In genomic region chr13:106941211-106941976, GRCm38 (mm10) we compare ENCODE assay signal across 9 mouse cellular contexts. TPM values are rescaled to one million over a fixed set of nuclear protein-coding genes. Genes with fewer than 3 reads are reported as not detected.
DNase-seq lines count a peak whose midpoint lies in the region; ATAC-seq lines count a peak whose summit lies in the region.
"Had no signal": no experiment of that assay in that cellular context is flagged by ENCODE, and none has a peak within 500 bp of the region (broad histone marks: within the 10 kb centered on the region; RNA-seq: fewer than 3 reads in every experiment).

No protein-coding gene starts in this region.

- 29% methylated on average over 7 of the region's 7 CpGs for WGBS in hindbrain, embryonic 15.5 days

- H3K27me3 ChIP-seq in hindbrain, embryonic 15.5 days: no peaks in the 10 kb centered on the region
- H3K27me3 ChIP-seq: neural tube, embryonic 13.5 days had no signal

- peak; percentile 4 to 5 for DNase-seq in lung, adult 18-20 months
- no peak for DNase-seq in lung, postnatal 14 days
- peak; percentile 72 for DNase-seq in embryo, embryonic 11 days
- peak; percentile 41 for DNase-seq in retina, postnatal 1 day
- DNase-seq in left cerebral cortex, adult 8-10 months (ENCODE audit: low spot score in 2 of 2): no peak
- DNase-seq in thymus, postnatal 10 days (ENCODE audit: low spot score in 2 of 2): no peak

- no peak overlapping the region for H3K9ac ChIP-seq in hindbrain, embryonic 15.5 days
- H3K9ac ChIP-seq: neural tube, embryonic 13.5 days had no signal

- H3K4me3 ChIP-seq in hindbrain, embryonic 15.5 days: peak overlapping the region; percentile 22
- H3K4me3 ChIP-seq: neural tube, embryonic 13.5 days had no signal

- peak overlapping the region; percentile 31; the same call in 1 of the 2 replicates for H3K4me2 ChIP-seq in hindbrain, embryonic 15.5 days
- H3K4me2 ChIP-seq: neural tube, embryonic 13.5 days had no signal

- no peak overlapping the region for H3K27ac ChIP-seq in hindbrain, embryonic 15.5 days (replicated peaks)
- H3K27ac ChIP-seq: neural tube, embryonic 13.5 days had no signal

- H3K9me3 ChIP-seq in hindbrain, embryonic 15.5 days: no peaks in the 10 kb centered on the region
- H3K9me3 ChIP-seq: neural tube, embryonic 13.5 days had no signal

- no peaks in the 10 kb centered on the region for H3K36me3 ChIP-seq in hindbrain, embryonic 15.5 days
- H3K36me3 ChIP-seq: neural tube, embryonic 13.5 days had no signal

- peaks cover 4% of the 10 kb centered on the region for H3K4me1 ChIP-seq in hindbrain, embryonic 15.5 days (replicated peaks)
- H3K4me1 ChIP-seq: neural tube, embryonic 13.5 days had no signal

- no peak for ATAC-seq in hindbrain, embryonic 15.5 days (ENCODE audit: low FRiP score, low read depth)
- ATAC-seq in cerebellum, adult (ENCODE audit: insufficient number of reproducible peaks, low FRiP score, low TSS enrichment): no peak

RNA-seq across cellular contexts. Expression of gene Ipo11, which starts 4.6 kb away (rescaled TPM):
- polyA plus RNA-seq in hindbrain, embryonic 15.5 days (2015; fragmentation: Nextera tagmentation; extraction: Ambion mirVana): 40.0 and 40.1 TPM in 2 replicates
- 10 to 100 TPM; 58.1 to 74.8 (median 63.8) TPM for total RNA-seq in left cerebral cortex, adult 8-10 months (2022)

RNA-seq across cellular contexts. Expression of gene Dimt1, which starts 5.5 kb away (rescaled TPM):
- polyA plus RNA-seq in hindbrain, embryonic 15.5 days (2015; fragmentation: Nextera tagmentation; extraction: Ambion mirVana): 39.5 and 43.2 TPM in 2 replicates
- total RNA-seq in left cerebral cortex, adult 8-10 months (2022): 10 to 100 TPM; 14.8 to 21.6 (median 18.7) TPM

Comparison
In these comparisons a context has a peak if more than half of its experiments do, and no peak if none do; other contexts are left out.
1. DNase-seq: peak in lung, adult 18-20 months (2 of 2), embryo, embryonic 11 days (single experiment) and retina, postnatal 1 day (single experiment); none in lung, postnatal 14 days (single experiment), left cerebral cortex, adult 8-10 months (0 of 2) and thymus, postnatal 10 days (0 of 2).